Mouse (Mus musculus) thymus, postnatal 4 days (tissue): Measurements from ENCODE around the gene Aurkaip1.
"Not testable (repeated sequence)": the region's sequence is repeated elsewhere in the genome, so short reads cannot be mapped to it uniquely, and the experiment has no call there.

Experiments used
- DNase-seq: peaks from one replicate; pipeline ENCODE4 v3.0.0; 2021

Gene Aurkaip1

DNA sequence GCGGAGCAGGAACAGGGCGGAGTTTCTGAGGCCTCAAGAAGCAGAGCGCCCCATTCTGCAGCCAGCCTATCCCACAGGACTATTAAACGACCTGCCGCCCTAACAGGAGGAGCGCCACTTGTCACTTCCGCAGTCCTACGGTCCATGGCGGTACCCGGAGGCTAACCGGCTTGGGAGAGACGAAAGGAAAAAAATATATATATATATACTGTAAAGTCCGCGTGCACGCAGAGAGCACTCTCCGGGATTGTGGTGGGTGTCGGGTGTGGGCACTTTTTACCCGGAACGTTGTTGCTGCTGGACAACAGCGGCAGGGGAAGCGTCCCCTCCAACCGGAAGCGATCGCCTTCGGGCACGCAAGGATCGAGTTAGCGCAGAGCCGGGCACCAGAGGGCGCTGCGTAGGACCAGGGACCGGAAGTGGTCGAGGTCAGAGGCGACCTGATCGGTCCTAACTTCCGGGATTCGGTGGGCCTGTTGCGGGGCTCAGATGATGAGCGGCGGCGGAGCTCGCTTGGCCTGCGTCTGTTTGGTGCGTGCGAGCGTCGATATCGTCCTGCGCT, at the start of gene Aurkaip1:
TSS of gene Aurkaip1 (plus strand) at position 68 of the 562 bp plus-strand sequence.
- peak; percentile 97 for DNase-seq

- DNase-seq = no peak
These were observed 47.5 kb upstream of the Aurkaip1 start for GRCm38 (mm10) chr4:155783486-155784080.

DNA sequence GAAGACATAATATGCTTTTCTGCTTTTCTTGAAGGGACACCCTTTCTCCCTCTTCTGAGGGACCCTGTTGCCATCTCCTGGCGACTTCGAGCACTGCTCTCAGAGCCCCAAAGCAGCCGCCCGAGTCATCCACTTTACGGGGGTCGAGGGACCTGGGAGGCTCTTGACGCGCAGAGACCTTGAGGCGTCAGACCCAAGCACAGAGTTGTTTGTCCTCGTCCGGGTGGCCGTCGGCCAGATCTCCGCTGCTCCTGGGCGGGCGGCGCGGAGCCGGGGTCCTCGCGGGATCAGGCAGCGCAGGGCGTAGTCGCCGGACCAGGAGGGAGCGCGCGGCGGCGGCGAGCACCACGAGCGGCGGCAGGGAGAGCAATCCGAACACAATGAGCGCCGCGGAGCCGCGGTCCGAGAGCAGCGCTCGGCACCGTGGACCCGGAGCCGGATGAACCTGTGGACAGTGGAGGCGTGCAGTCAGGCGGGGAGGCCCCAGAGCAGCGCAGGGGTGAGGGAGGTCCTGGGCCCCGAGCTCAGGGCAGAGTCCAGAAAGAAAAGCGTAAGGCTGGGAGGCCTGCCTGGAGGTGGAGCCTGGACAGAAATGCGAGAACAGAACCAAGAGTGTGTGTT, 46.9 kb upstream of the Aurkaip1 start:
- peak; percentile 82 for DNase-seq

- no peak for DNase-seq
These were observed 45.8 kb upstream of the Aurkaip1 start for GRCm38 (mm10) chr4:155785246-155785645.

DNA sequence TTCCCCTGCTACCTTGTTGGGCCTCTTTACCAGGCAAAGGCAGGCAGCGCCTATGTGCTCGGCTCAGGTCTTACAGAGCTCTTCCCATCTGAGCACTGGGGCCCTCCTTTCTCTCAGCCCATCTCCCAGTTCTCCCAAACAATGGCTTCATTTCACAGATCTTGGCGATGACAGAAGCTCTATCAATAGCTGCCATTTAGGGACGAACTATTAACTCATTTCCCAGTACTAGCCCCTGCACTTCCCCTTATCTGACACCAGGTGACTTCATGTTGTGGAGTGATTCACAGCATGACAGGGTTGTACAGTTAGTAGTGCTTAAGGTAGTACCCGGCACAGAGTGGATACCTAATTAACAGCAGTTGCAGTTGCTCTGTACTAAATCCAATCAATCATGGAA, 45.3 kb upstream of the Aurkaip1 start, which contains the start of gene Tmem88b:
TSS of gene Tmem88b (minus strand) at position 56 of the 400 bp plus-strand sequence.
- DNase-seq = no peak

- DNase-seq = no peak
These were observed 42.8 kb upstream of the Aurkaip1 start for GRCm38 (mm10) chr4:155788300-155788699.

GRCm38 (mm10) chr4:155788833-155789232, 42.2 kb upstream of the Aurkaip1 start:
- not testable (repeated sequence) for DNase-seq

DNA sequence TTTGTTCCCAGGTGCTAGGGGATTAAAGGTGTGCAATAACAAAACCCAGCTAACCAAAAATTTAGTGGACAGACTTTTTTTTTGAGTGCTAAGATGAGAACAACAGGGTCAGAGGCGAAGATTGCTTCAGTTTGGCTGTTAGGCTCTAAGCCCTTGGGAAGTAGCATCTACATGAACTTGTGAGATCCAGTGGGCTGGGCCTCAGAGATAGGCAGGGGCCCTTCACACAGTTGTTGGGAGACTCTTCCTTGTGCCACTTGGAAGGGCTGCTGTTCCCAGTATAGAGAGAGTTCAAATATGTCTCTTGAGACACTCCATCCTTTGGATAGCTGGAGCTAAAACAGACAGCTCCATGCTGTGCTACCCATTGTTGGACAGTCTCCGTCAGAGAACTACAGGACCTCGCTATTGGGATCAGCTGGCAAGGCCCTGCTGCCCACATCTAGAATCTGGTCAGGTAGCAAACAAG, 41.0 kb upstream of the Aurkaip1 start, which contains the start of gene Ankrd65:
TSS of gene Ankrd65 (plus strand) at position 419 of the 469 bp plus-strand sequence.
- DNase-seq = no peak

DNA sequence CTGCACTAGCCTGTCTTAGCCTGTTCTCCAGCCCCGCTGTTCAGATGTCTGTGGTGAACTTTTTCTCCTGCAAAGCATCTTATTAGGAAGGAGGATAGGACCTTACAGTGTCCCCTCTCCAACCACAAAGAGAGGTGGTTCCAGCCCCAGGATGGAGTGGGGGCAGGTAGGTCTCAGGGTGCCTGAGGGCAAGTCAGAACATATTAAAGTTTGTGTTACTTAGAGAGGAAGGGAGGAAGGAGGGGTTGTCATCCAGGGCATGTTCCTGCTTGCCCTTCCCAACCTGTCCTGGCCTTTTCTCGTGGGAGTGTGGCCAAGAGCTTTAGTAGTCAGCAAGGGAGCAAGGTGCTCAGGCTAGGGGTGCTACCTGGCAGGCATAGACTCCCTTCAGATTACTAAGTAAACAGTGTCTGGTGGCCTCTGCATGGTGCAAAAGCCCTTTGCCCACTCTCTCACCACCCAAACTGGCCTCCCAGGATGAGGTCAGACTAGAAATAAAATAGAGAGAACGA, 40.4 kb upstream of the Aurkaip1 start:
- no peak for DNase-seq

- no peak for DNase-seq
These were observed 39.7 kb upstream of the Aurkaip1 start for GRCm38 (mm10) chr4:155791240-155791933.

DNA sequence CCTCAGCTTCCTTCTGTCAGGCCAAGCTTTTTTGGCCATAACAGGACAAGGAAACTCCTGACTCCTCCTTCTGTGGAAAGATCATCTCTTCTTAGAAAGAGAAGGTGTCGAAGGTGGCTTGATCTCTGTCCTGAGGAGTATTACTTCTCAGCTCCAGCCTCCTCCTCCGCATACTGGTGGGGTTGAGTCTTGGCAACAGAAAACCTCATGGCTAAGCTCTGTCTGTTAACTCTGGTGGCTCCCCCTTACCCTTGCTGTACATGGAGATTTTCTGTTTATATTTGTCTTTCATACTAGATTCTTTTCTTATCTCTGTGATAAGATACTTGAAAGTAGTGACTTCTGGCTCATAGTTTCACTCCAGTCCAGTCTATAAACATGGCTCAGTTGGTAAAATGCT, 37.3 kb upstream of the Aurkaip1 start:
- DNase-seq = no peak

GRCm38 (mm10) chr4:155802075-155802474, 29.0 kb upstream of the Aurkaip1 start:
- no peak for DNase-seq

- DNase-seq = peak; percentile 39
These were observed 28.2 kb upstream of the Aurkaip1 start, which contains the start of gene Mrpl20 for GRCm38 (mm10) chr4:155802741-155803339. Gene Mrpl20, plus strand, starts transcription at chr4:155802878.

DNA sequence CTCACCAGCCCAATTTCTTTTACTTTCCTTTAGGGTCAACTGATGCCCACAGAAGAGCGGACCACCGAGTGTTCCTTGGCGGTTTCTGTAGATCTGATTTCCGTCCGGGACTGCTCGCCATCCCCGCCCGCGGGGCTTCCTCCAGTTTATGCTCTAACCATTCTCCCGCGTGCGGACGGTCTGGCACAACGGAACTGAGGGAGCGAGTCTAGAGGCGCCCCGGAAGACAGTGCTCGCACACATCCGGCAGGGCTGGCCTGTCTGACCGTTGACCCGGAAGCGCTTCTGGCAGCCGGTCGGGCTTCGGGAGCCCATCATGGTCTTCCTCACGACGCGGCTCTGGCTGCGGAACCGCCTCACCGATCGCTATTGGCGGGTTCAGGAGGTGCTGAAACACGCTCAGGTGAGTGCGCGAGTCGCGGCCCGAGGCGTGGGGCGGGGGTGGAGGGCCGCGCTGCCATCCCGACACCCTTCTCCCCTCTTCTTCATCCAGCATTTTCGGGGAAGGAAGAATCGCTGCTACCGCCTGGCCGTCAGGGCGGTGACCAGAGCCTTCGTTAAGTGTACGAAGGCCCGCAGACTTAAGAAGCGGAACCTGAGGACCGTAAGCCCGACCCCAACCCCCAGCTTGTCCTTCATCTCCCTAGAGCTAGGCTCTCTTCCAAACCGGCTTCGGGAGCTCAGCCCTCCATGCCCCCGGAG, 27.6 kb upstream of the Aurkaip1 start:
- peak; percentile 99 for DNase-seq

GRCm38 (mm10) chr4:155807841-155808240, 23.2 kb upstream of the Aurkaip1 start:
- no peak for DNase-seq

DNA sequence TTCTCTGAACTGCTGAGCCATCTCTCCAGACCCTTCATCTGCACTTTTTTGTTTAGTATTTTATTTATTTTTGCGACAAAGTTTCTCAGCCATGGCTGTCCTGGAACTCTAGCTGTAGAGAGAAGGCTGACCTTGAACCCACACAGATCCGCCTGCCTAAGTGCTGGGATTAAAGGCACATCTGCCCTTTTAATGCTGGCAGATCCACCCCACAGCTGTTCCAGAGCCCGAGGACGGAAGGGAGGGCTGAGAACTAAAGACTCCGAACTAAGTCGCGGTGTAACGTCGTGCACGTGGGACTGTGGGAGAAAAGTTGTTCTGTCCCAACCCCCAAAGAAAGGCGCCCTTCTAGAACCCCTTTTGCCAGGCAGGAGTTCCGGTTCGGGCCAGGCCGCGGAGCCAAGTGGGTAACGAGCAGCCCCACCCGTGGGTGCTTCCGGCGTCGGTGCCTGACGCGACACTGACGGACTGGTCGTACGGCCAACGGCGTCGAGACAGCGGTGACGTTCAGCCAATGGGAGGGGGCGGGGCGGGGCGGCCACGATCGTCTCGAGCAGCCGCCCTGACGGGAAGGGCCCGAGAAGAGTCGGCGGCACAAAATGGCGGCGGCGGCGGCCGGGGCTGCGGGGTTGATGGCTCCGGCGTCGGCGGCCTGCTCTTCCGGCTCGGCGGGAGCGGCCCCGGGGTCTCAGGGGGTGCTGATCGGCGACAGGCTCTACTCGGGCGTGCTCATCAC, 19.0 kb upstream of the Aurkaip1 start, which contains the start of gene Ccnl2:
TSS of gene Ccnl2 (plus strand) at position 561 of the 736 bp plus-strand sequence.
- DNase-seq = peak; percentile 93

GRCm38 (mm10) chr4:155812665-155813181, 18.3 kb upstream of the Aurkaip1 start:
- peak; percentile 63 for DNase-seq

DNA sequence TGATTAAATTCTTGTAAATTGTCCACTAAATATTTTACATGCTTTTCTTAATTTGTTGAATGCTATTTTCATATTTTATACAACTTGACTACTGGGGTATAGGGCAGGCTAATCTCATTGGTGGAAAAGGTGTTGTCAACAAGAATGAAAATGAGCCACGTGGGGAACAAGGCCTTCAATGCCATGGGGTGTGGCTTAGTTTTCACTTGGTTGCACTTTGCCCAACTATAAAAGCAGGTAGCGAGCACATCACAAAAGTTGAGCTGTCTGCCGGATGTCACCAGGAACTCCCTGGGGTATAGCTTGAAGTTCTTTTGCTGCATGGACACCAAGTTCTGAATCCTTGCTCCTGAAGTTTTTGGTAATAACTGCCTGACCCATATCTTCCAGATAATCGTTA, 13.5 kb upstream of the Aurkaip1 start:
- DNase-seq = no peak

DNA sequence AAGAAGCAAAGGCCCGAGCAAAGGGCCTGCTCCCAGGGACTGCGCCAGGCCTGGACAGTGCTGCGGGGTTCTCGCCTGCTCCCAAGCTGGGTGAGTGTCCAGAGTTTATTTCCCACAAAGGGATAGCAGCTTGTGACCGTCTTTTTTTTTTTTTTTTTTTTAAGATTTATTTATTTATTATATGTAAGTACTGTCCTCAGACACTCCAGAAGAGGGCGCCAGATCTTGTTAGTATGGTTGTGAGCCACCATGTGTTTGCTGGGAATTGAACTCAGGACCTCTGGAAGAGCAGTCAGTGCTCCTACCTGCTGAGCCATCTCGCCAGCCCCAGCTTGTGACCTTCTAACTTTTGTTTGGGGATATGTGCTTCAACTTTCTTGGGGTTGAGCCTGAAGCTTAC, 10.0 kb upstream of the Aurkaip1 start:
- DNase-seq = peak; percentile 65

DNA sequence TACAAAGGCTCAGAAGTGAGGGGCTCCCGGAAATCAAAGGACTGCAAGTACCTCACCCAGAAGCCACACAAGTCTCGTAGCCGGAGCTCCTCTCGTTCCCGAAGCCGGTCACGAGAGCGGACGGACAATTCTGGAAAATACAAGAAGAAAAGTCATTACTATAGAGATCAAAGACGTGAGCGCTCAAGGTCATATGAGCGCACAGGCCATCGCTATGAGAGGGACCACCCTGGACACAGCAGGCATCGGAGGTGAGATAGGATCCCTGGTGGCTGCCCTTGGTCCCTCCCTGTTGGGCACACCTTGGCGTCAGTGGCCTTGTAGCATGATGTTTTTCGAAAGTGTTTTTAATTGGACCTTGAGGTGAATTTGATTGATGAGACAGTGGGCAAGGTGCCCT, 7.6 kb upstream of the Aurkaip1 start:
- DNase-seq = no peak

DNA sequence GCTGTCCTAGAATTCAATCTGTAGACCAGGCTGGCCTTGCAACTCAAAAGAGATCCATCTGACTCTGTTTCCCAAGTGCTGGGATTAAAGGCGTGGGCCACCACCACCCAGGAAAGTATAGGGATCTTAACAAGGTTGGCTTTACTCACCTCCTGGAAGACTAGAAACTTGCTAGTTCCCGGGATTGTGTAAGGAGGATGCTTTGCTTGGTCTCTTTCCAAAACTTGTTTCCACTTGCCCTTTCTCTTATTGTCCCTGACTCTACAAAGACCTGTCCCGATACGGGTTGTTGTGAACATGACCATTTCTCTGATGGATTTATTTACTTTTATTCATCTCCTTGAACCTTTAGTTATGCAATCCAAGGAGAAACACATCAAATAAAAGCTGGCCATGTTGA, 1.2 kb upstream of the Aurkaip1 start:
- DNase-seq = no peak
